8 mouse cellular contexts compared by ENCODE assay signal in the genomic region with DNA sequence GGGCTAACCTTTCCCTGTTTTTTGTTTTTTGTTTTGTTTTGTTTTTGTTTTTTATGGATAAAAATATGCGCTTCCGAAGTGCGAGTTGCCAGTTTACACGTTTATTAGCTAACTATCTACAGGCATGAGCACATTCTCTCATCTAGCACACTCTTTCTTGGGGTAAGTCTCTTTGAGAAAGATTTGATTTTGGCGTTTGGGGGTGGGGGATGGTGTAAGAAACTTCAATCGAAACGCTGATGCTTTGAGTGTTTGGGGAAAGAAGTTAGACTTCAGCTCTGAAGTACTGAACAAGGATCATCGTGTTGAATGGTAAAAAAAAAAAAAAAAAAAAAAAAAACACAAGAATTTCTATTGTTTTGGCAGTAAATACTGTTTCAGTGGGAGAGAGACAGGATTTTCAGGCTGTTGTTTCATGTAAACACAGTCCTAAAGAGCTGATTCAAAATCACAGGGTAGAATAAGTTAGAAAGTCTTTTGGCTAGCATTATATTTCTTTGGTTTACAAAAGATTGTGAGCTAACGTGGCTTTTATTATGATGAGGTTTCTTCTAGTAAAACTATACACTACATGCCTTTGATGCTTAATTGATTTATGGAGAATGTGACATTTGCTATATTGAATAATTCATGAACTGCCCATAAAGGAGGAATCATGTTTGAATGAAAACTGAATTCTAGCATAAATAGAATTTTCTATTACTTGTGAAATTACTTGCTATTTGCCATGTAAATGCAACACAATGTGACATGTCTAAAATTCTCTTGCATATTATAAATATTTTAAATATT. TPM values are rescaled to one million over a fixed set of nuclear protein-coding genes. Genes with fewer than 3 reads are reported as not detected.
DNase-seq lines count a peak whose midpoint lies in the region; ATAC-seq and TF ChIP-seq lines count a peak whose summit lies in the region.

No protein-coding gene starts in this region.

- no peaks in the 10 kb centered on the region for H3K9me3 ChIP-seq in heart, embryonic 13.5 days
- no peaks in the 10 kb centered on the region for H3K9me3 ChIP-seq in forebrain, postnatal 0 days (ENCODE audit: low read length)

- H3K36me3 ChIP-seq in heart, embryonic 13.5 days, result no peaks in the 10 kb centered on the region
- no peaks in the 10 kb centered on the region for H3K36me3 ChIP-seq in forebrain, postnatal 0 days (ENCODE audit: insufficient read depth)

- H3K4me1 ChIP-seq in heart, embryonic 13.5 days, result no peaks in the 10 kb centered on the region
- no peaks in the 10 kb centered on the region for H3K4me1 ChIP-seq in forebrain, postnatal 0 days (ENCODE audit: insufficient read depth)

- no peak for DNase-seq in heart, postnatal 36 days
- DNase-seq in ES-CJ7 (ENCODE audit: low read depth, low spot score), result peak; percentile 1
- DNase-seq in forebrain, postnatal 0 days, result no peak
- DNase-seq in mesoderm, embryonic 11.5 days (ENCODE audit: low read depth, low spot score), result peak; percentile 23
- no peak for DNase-seq in ovary, adult 18-20 months (ENCODE audit: low spot score)
- DNase-seq in thymus, adult 18-20 months, result no peak
- DNase-seq in ovary, postnatal 36 days (ENCODE audit: low spot score), result no peak

- 3% methylated on average over 9 of the region's 9 CpGs for WGBS in heart, embryonic 13.5 days
- WGBS in forebrain, postnatal 0 days, result 19% methylated on average over 9 of the region's 9 CpGs

- H3K27ac ChIP-seq in heart, embryonic 13.5 days (replicated peaks), result peak overlapping the region; percentile 54; the same call in 1 of the 2 replicates
- H3K27ac ChIP-seq in forebrain, postnatal 0 days (ENCODE audit: low read depth, low read length), result no peak overlapping the region

- peak overlapping the region; percentile 57 for H3K4me3 ChIP-seq in heart, embryonic 13.5 days
- peak overlapping the region; percentile 40 for H3K4me3 ChIP-seq in forebrain, postnatal 0 days (ENCODE audit: low read depth, low read length)

- no peaks in the 10 kb centered on the region for H3K27me3 ChIP-seq in heart, embryonic 13.5 days (replicated peaks)
- H3K27me3 ChIP-seq in forebrain, postnatal 0 days (ENCODE audit: insufficient read depth, low read length), result no peaks in the 10 kb centered on the region

- ATAC-seq in heart, embryonic 13.5 days (ENCODE audit: extremely low read depth, insufficient number of reproducible peaks, low FRiP score, low TSS enrichment), result no peak
- ATAC-seq in forebrain, postnatal 0 days, result no peak

- H3K9ac ChIP-seq in heart, embryonic 13.5 days, result peak overlapping the region; percentile 74
- H3K9ac ChIP-seq in forebrain, postnatal 0 days, result peak overlapping the region; percentile 33; the same call in 1 of the 2 replicates

- peak overlapping the region; percentile 60 for H3K4me2 ChIP-seq in heart, embryonic 13.5 days
- H3K4me2 ChIP-seq in forebrain, postnatal 0 days (ENCODE audit: low read depth), result peak overlapping the region; percentile 47

- TF ChIP-seq CTCF in forebrain, postnatal 0 days (IDR thresholded peaks at IDR 0.05; ENCODE audit: low read depth), result no peak

- intact Hi-C loops in heart, postnatal 36 days (cut with DNase I), result loop anchor here (5.0 kb wide), 1 partner anchor 246 kb away; no protein-coding TSS in a partner anchor

RNA-seq across cellular contexts. Expression of gene Lpar4, which starts 0.6 kb away (rescaled TPM):
- 8.0 and 8.3 TPM in 2 replicates for polyA plus RNA-seq in heart, embryonic 13.5 days (2015; fragmentation: Nextera tagmentation; extraction: Ambion mirVana)
- 1 to 10 TPM; 1.4 to 2.0 TPM for total RNA-seq in heart, postnatal 36 days (2021)
- total RNA-seq in forebrain, postnatal 0 days (2014; rRNA removed), result 2.5 and 5.1 TPM in 2 replicates
- 2.9 and 3.6 TPM in 2 replicates for polyA plus RNA-seq in forebrain, postnatal 0 days (2015; fragmentation: Nextera tagmentation; extraction: Ambion mirVana)

Comparison
In these comparisons a context has a peak if more than half of its experiments do, and no peak if none do; other contexts are left out.
1. DNase-seq: peak in ES-CJ7 (single experiment) and mesoderm, embryonic 11.5 days (single experiment); none in heart, postnatal 36 days (0 of 2), forebrain, postnatal 0 days (single experiment), ovary, adult 18-20 months (single experiment), thymus, adult 18-20 months (0 of 2) and ovary, postnatal 36 days (single experiment).